Mouse (Mus musculus): Measurements from ENCODE around the gene Ccdc151. TPM values are rescaled to one million over a fixed set of nuclear protein-coding genes. Genes with fewer than 3 reads are reported as not detected.
A peak's percentile ranks its signal among the peaks of the same experiment; 100 is the strongest.

Gene Ccdc151
- polyA plus RNA-seq, 1 experiment from 2014 or later: 5.0 TPM

GRCm38 (mm10) chr9:22028467-22028866 lies 26.0 kb upstream of the Ccdc151 start:
- no peaks in the 10 kb centered on the region for H3K9me3 ChIP-seq
- peak; percentile 54; the same call in 1 of the 2 replicates for ATAC-seq (ENCODE audit: low FRiP score)
- 11% methylated on average over 7 of the region's 7 CpGs for WGBS
- peaks cover 33% of the 10 kb centered on the region for H3K4me1 ChIP-seq
- no peak overlapping the region for H3K9ac ChIP-seq
- H3K27me3 ChIP-seq: no peaks in the 10 kb centered on the region
- peak overlapping the region; percentile 56; the same call in 1 of the 2 replicates for H3K27ac ChIP-seq
- H3K36me3 ChIP-seq (replicated peaks): peaks cover 86% of the 10 kb centered on the region
- no peak overlapping the region for H3K4me2 ChIP-seq
- no peak overlapping the region for H3K4me3 ChIP-seq (replicated peaks)

- Histone ChIP-seq H3K27me3 (no peaks in the 10 kb centered on the region), H3K9me3 (no peaks in the 10 kb centered on the region), H3K4me1 (peaks cover 25% of the 10 kb centered on the region), H3K4me2 (no peak overlapping the region), H3K27ac (no peak overlapping the region), H3K36me3 (replicated peaks) (peaks cover 72% of the 10 kb centered on the region), H3K9ac (no peak overlapping the region), H3K4me3 (replicated peaks) (no peak overlapping the region)
- WGBS: 54% methylated on average over 8 of the region's 8 CpGs
- peak; percentile 43; the same call in 1 of the 2 replicates for ATAC-seq (ENCODE audit: low FRiP score)
These were observed 22.2 kb upstream of the Ccdc151 start for GRCm38 (mm10) chr9:22024592-22024991.

GRCm38 (mm10) chr9:22017208-22017825 lies 14.9 kb upstream of the Ccdc151 start:
- Histone ChIP-seq H3K27me3 (no peaks in the 10 kb centered on the region), H3K9me3 (no peaks in the 10 kb centered on the region), H3K4me1 (0 out of 2 replicates have a peak, but pooled peaks cover 9% of the 10 kb centered on the region), H3K36me3 (replicated peaks) (peaks cover 50% of the 10 kb centered on the region), H3K4me2 (no peak overlapping the region), H3K9ac (no peak overlapping the region), H3K27ac (no peak overlapping the region), H3K4me3 (replicated peaks) (no peak overlapping the region)
- no peak for ATAC-seq (ENCODE audit: low FRiP score)
- WGBS: 90% methylated on average over 7 of the region's 7 CpGs

GRCm38 (mm10) chr9:22016245-22016644 lies 13.8 kb upstream of the Ccdc151 start:
- H3K4me3 ChIP-seq (replicated peaks): no peak overlapping the region
- no peak overlapping the region for H3K4me2 ChIP-seq
- H3K27me3 ChIP-seq: no peaks in the 10 kb centered on the region
- H3K9ac ChIP-seq: no peak overlapping the region
- H3K4me1 ChIP-seq: 0 out of 2 replicates have a peak, but pooled peaks cover 9% of the 10 kb centered on the region
- 75% methylated on average over 10 of the region's 10 CpGs for WGBS
- no peak for ATAC-seq (ENCODE audit: low FRiP score)
- H3K9me3 ChIP-seq: no peaks in the 10 kb centered on the region
- H3K36me3 ChIP-seq (replicated peaks): peaks cover 58% of the 10 kb centered on the region
- H3K27ac ChIP-seq: no peak overlapping the region

GRCm38 (mm10) chr9:22012731-22013130 lies 10.3 kb upstream of the Ccdc151 start:
- Histone ChIP-seq H3K4me2 (no peak overlapping the region), H3K27ac (no peak overlapping the region), H3K36me3 (replicated peaks) (peaks cover 71% of the 10 kb centered on the region), H3K9ac (no peak overlapping the region), H3K4me1 (0 out of 2 replicates have a peak, but pooled peaks cover 5% of the 10 kb centered on the region), H3K27me3 (no peaks in the 10 kb centered on the region), H3K4me3 (replicated peaks) (no peak overlapping the region), H3K9me3 (no peaks in the 10 kb centered on the region)
- no peak for ATAC-seq (ENCODE audit: low FRiP score)
- WGBS: 92% methylated on average over 13 of the region's 13 CpGs

- no peak overlapping the region; the same call in 1 of the 2 replicates for H3K9ac ChIP-seq
- no peak overlapping the region for H3K27ac ChIP-seq
- no peak for ATAC-seq (ENCODE audit: low FRiP score)
- no peaks in the 10 kb centered on the region for H3K27me3 ChIP-seq
- peaks cover 87% of the 10 kb centered on the region for H3K36me3 ChIP-seq (replicated peaks)
- H3K4me3 ChIP-seq (replicated peaks): no peak overlapping the region
- no peaks in the 10 kb centered on the region for H3K4me1 ChIP-seq
- no peak overlapping the region for H3K4me2 ChIP-seq
- H3K9me3 ChIP-seq: no peaks in the 10 kb centered on the region
- WGBS: 91% methylated on average over 5 of the region's 5 CpGs
These were observed 8.6 kb upstream of the Ccdc151 start for GRCm38 (mm10) chr9:22011055-22011454.

- Histone ChIP-seq H3K36me3 (replicated peaks) (peaks cover 57% of the 10 kb centered on the region), H3K9me3 (no peaks in the 10 kb centered on the region), H3K4me1 (peaks cover 29% of the 10 kb centered on the region), H3K27me3 (no peaks in the 10 kb centered on the region), H3K9ac (no peak overlapping the region), H3K4me3 (replicated peaks) (no peak overlapping the region), H3K27ac (no peak overlapping the region), H3K4me2 (peak overlapping the region; percentile 85; the same call in 1 of the 2 replicates)
- no peak for ATAC-seq (ENCODE audit: low FRiP score)
- 95% methylated on average over 12 of the region's 12 CpGs for WGBS
These were observed 2.1 kb upstream of the Ccdc151 start for GRCm38 (mm10) chr9:22004546-22004945.

GRCm38 (mm10) chr9:22003163-22003554 lies 725 bp upstream of the Ccdc151 start:
- WGBS: under 1% methylated on average over 18 of the region's 18 CpGs
- peak overlapping the region; percentile 66 for H3K4me3 ChIP-seq (replicated peaks)
- H3K27me3 ChIP-seq: no peaks in the 10 kb centered on the region
- H3K36me3 ChIP-seq (replicated peaks): peaks cover 45% of the 10 kb centered on the region
- no peak; the same call in 1 of the 2 replicates for ATAC-seq (ENCODE audit: low FRiP score)
- H3K4me2 ChIP-seq: peak overlapping the region; percentile 85
- H3K9me3 ChIP-seq: no peaks in the 10 kb centered on the region
- H3K9ac ChIP-seq: peak overlapping the region; percentile 80
- H3K4me1 ChIP-seq: peaks cover 29% of the 10 kb centered on the region
- H3K27ac ChIP-seq: peak overlapping the region; percentile 63

GRCm38 (mm10) chr9:22001633-22002032 lies 801 bp downstream of the Ccdc151 start:
- Histone ChIP-seq H3K4me2 (peak overlapping the region; percentile 79), H3K36me3 (replicated peaks) (peaks cover 29% of the 10 kb centered on the region), H3K9ac (no peak overlapping the region), H3K9me3 (no peaks in the 10 kb centered on the region), H3K27me3 (no peaks in the 10 kb centered on the region), H3K27ac (no peak overlapping the region), H3K4me1 (peaks cover 29% of the 10 kb centered on the region), H3K4me3 (replicated peaks) (0 out of 2 replicates have a peak overlapping the region, but pooled peaks have one; percentile 66)
- no peak for ATAC-seq (ENCODE audit: low FRiP score)
- 86% methylated on average over 4 of the region's 4 CpGs for WGBS

GRCm38 (mm10) chr9:22000296-22000695 lies 2.1 kb downstream of the Ccdc151 start:
- no peak for ATAC-seq (ENCODE audit: low FRiP score)
- peaks cover 16% of the 10 kb centered on the region for H3K36me3 ChIP-seq (replicated peaks)
- H3K9me3 ChIP-seq: no peaks in the 10 kb centered on the region
- no peak overlapping the region for H3K4me2 ChIP-seq
- H3K9ac ChIP-seq: no peak overlapping the region
- peaks cover 29% of the 10 kb centered on the region for H3K4me1 ChIP-seq
- no peak overlapping the region for H3K27ac ChIP-seq
- H3K27me3 ChIP-seq: no peaks in the 10 kb centered on the region
- no peak overlapping the region for H3K4me3 ChIP-seq (replicated peaks)
- WGBS: 97% methylated on average over 6 of the region's 6 CpGs

- 94% methylated on average over 3 of the region's 3 CpGs for WGBS
- H3K27ac ChIP-seq: no peak overlapping the region
- no peaks in the 10 kb centered on the region for H3K9me3 ChIP-seq
- peaks cover 29% of the 10 kb centered on the region for H3K27me3 ChIP-seq
- H3K36me3 ChIP-seq (replicated peaks): no peaks in the 10 kb centered on the region
- H3K4me3 ChIP-seq (replicated peaks): no peak overlapping the region
- ATAC-seq (ENCODE audit: low FRiP score): no peak
- H3K4me1 ChIP-seq: no peaks in the 10 kb centered on the region
- H3K4me2 ChIP-seq: no peak overlapping the region
- H3K9ac ChIP-seq: no peak overlapping the region
These were observed 6.1 kb downstream of the Ccdc151 start for GRCm38 (mm10) chr9:21996178-21996867.

- Histone ChIP-seq H3K27ac (no peak overlapping the region), H3K9me3 (no peaks in the 10 kb centered on the region), H3K4me1 (peaks cover 31% of the 10 kb centered on the region), H3K4me3 (replicated peaks) (no peak overlapping the region), H3K9ac (no peak overlapping the region), H3K4me2 (no peak overlapping the region), H3K27me3 (peaks cover 70% of the 10 kb centered on the region), H3K36me3 (replicated peaks) (no peaks in the 10 kb centered on the region)
- no peak for ATAC-seq (ENCODE audit: low FRiP score)
- 77% methylated on average over 4 of the region's 4 CpGs for WGBS
These were observed 10.2 kb downstream of the Ccdc151 start for GRCm38 (mm10) chr9:21992227-21992626.
